Mouse (Mus musculus): Measurements from ENCODE around the gene Scaf8. TPM values are rescaled to one million over a fixed set of nuclear protein-coding genes. Genes with fewer than 3 reads are reported as not detected.
A peak's percentile ranks its signal among the peaks of the same experiment; 100 is the strongest.
"Not testable (repeated sequence)": the region's sequence is repeated elsewhere in the genome, so short reads cannot be mapped to it uniquely, and the experiment has no call there.

Scaf8 gene
- polyA plus RNA-seq, 1 experiment from 2014 or later = 16.8 TPM

GRCm38 (mm10) chr17:3085152-3085551 is 29.6 kb upstream of the Scaf8 start:
- 61% methylated on average over 3 of the region's 3 CpGs for WGBS
- Histone ChIP-seq H3K4me3 (peak overlapping the region; percentile 49), H3K9me3 (peaks cover 3% of the 10 kb centered on the region), H3K27ac (peak overlapping the region; percentile 95), H3K4me1 (replicated peaks) (0 out of 2 replicates have a peak, but pooled peaks cover 2% of the 10 kb centered on the region), H3K9ac (peak overlapping the region; percentile 72; the same call in 1 of the 2 replicates), H3K4me2 (peak overlapping the region; percentile 55), H3K36me3 (no peaks in the 10 kb centered on the region), H3K27me3 (no peaks in the 10 kb centered on the region)
- no peak for ATAC-seq (ENCODE audit: low FRiP score)

GRCm38 (mm10) chr17:3092682-3093081 is 22.1 kb upstream of the Scaf8 start:
- H3K9ac ChIP-seq = no peak overlapping the region
- H3K4me1 ChIP-seq (replicated peaks) = no peaks in the 10 kb centered on the region
- no peak overlapping the region for H3K27ac ChIP-seq
- 66% methylated on average over 4 of the region's 4 CpGs for WGBS
- H3K9me3 ChIP-seq = no peaks in the 10 kb centered on the region
- no peaks in the 10 kb centered on the region for H3K36me3 ChIP-seq
- no peak for ATAC-seq (ENCODE audit: low FRiP score)
- H3K4me3 ChIP-seq = no peak overlapping the region
- H3K27me3 ChIP-seq = no peaks in the 10 kb centered on the region
- H3K4me2 ChIP-seq = no peak overlapping the region

- not testable (repeated sequence) for H3K27me3 ChIP-seq; H3K27ac ChIP-seq; H3K4me2 ChIP-seq; H3K36me3 ChIP-seq; H3K9me3 ChIP-seq; H3K4me3 ChIP-seq; H3K9ac ChIP-seq; ATAC-seq (ENCODE audit: low FRiP score); H3K4me1 ChIP-seq (replicated peaks)
- 89% methylated on average over 1 of the region's 1 CpGs for WGBS
These were observed 15.5 kb upstream of the Scaf8 start for GRCm38 (mm10) chr17:3099273-3099672.

DNA sequence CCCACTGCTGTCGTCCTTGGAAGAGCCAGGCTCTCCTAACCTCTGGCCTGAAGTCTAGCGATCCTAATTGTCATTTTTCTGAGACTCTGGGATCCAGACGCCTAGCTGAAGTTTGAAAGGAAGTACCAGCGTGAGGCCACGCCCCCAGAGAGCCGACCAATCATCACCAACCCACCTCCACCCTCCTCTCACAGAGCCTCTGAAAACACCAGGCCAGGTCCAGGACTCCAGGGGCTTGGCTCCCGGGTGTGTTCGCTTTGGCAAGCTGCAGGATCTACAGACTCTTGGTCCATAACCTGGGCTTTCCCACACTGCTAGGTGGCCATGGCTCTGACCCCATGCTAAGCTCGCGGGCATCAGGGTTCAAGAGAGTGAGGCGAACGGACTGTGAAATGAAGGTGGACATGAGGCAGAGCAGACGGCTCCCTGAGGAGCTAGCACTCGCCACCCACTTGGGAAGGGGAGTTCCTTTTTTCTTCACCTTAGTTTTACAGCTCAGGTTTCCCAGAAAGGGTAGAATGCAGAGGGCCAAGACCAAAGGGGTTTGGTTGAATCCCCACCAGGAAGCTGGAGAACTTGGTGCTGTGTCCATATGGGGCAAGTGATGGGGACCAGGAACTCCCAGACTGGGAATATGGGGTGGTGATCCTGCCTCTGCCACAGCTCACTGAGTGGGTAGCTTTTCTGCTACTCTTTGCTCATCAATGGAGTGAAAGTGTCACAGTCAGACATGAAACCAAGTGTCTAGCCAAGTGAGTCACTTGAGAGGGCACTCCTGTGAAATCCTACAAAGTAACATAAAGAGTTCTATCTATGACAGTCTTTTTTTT is 12.2 kb upstream of the Scaf8 start:
- no peaks in the 10 kb centered on the region for H3K27me3 ChIP-seq
- no peaks in the 10 kb centered on the region for H3K9me3 ChIP-seq
- H3K27ac ChIP-seq = no peak overlapping the region
- WGBS = 4% methylated on average over 14 of the region's 14 CpGs
- H3K4me2 ChIP-seq = peak overlapping the region; percentile 50
- peaks cover 8% of the 10 kb centered on the region for H3K4me1 ChIP-seq (replicated peaks)
- H3K4me3 ChIP-seq = peak overlapping the region; percentile 19
- no peak overlapping the region for H3K9ac ChIP-seq
- H3K36me3 ChIP-seq = peaks cover 6% of the 10 kb centered on the region; the same call in 1 of the 2 replicates
- peak; percentile 63; the same call in 1 of the 2 replicates for ATAC-seq (ENCODE audit: low FRiP score)

- no peaks in the 10 kb centered on the region for H3K9me3 ChIP-seq
- H3K27ac ChIP-seq = no peak overlapping the region
- H3K4me2 ChIP-seq = no peak overlapping the region
- peaks cover 8% of the 10 kb centered on the region for H3K4me1 ChIP-seq (replicated peaks)
- H3K36me3 ChIP-seq = peaks cover 6% of the 10 kb centered on the region; the same call in 1 of the 2 replicates
- ATAC-seq (ENCODE audit: low FRiP score) = no peak
- WGBS = 86% methylated on average over 6 of the region's 6 CpGs
- no peak overlapping the region for H3K9ac ChIP-seq
- no peak overlapping the region for H3K4me3 ChIP-seq
- no peaks in the 10 kb centered on the region for H3K27me3 ChIP-seq
These were observed 10.4 kb upstream of the Scaf8 start for GRCm38 (mm10) chr17:3104154-3104931.

- Histone ChIP-seq H3K36me3 (peaks cover 6% of the 10 kb centered on the region; the same call in 1 of the 2 replicates), H3K4me1 (replicated peaks) (peaks cover 8% of the 10 kb centered on the region), H3K4me3 (no peak overlapping the region), H3K27me3 (no peaks in the 10 kb centered on the region), H3K9me3 (no peaks in the 10 kb centered on the region), H3K9ac (no peak overlapping the region), H3K4me2 (no peak overlapping the region), H3K27ac (no peak overlapping the region)
- 95% methylated on average over 1 of the region's 1 CpGs for WGBS
- ATAC-seq (ENCODE audit: low FRiP score) = no peak
These were observed 9.8 kb upstream of the Scaf8 start for GRCm38 (mm10) chr17:3105022-3105421.

DNA sequence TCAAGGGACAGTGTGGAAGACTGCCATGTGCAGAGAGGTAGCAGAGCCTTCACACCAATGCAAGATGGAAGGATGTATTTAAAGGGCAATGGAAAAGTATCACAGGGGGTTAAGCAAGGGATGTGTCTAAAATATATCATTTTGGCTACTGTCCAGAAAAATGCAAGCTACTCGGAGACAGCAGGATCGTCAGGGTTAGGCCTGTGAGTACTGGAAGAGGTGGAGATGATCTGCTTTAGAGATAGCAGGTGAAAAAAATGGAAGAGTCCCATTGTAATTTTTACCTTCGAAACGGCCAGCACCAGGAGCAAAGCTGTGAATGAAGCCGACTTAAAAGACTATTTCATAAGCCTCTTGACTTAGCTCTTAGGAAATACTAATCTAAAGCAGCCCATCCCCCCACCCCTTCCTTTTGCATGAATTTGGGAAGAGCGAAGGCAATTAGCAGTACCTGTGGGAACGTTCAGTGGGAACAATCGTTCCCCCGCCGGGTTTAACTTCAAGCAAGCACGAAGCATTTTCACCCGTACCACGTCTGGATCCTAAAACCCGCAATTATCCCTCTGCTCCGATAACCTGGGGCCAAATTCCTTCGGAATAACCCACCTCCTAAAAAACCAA is 925 bp upstream of the Scaf8 start:
- peaks cover 39% of the 10 kb centered on the region for H3K4me1 ChIP-seq (replicated peaks)
- H3K4me2 ChIP-seq = peak overlapping the region; percentile 68
- H3K9ac ChIP-seq = peak overlapping the region; percentile 98
- no peaks in the 10 kb centered on the region for H3K9me3 ChIP-seq
- ATAC-seq (ENCODE audit: low FRiP score) = 0 out of 2 replicates have a peak, but pooled peaks have one; percentile 1
- 1% methylated on average over 16 of the region's 16 CpGs for WGBS
- peak overlapping the region; percentile 97 for H3K4me3 ChIP-seq
- no peaks in the 10 kb centered on the region for H3K36me3 ChIP-seq
- H3K27me3 ChIP-seq = no peaks in the 10 kb centered on the region
- H3K27ac ChIP-seq = peak overlapping the region; percentile 99

GRCm38 (mm10) chr17:3114358-3114719 is 433 bp upstream of the Scaf8 start:
- H3K4me1 ChIP-seq (replicated peaks) = peaks cover 42% of the 10 kb centered on the region
- H3K9ac ChIP-seq = peak overlapping the region; percentile 98
- H3K27me3 ChIP-seq = no peaks in the 10 kb centered on the region
- H3K27ac ChIP-seq = peak overlapping the region; percentile 99
- peak overlapping the region; percentile 68 for H3K4me2 ChIP-seq
- ATAC-seq (ENCODE audit: low FRiP score) = peak; percentile 73
- under 1% methylated on average over 31 of the region's 31 CpGs for WGBS
- H3K36me3 ChIP-seq = no peaks in the 10 kb centered on the region
- H3K9me3 ChIP-seq = no peaks in the 10 kb centered on the region
- peak overlapping the region; percentile 97 for H3K4me3 ChIP-seq

GRCm38 (mm10) chr17:3115380-3115974 is 705 bp downstream of the Scaf8 start:
- 0% methylated on average over 23 of the region's 47 CpGs for WGBS
- peak overlapping the region; percentile 98 for H3K9ac ChIP-seq
- no peaks in the 10 kb centered on the region for H3K36me3 ChIP-seq
- ATAC-seq (ENCODE audit: low FRiP score) = peak; percentile 70
- peaks cover 46% of the 10 kb centered on the region for H3K4me1 ChIP-seq (replicated peaks)
- peak overlapping the region; percentile 99 for H3K27ac ChIP-seq
- H3K4me2 ChIP-seq = peak overlapping the region; percentile 68
- H3K27me3 ChIP-seq = no peaks in the 10 kb centered on the region
- H3K4me3 ChIP-seq = peak overlapping the region; percentile 97
- no peaks in the 10 kb centered on the region for H3K9me3 ChIP-seq

DNA sequence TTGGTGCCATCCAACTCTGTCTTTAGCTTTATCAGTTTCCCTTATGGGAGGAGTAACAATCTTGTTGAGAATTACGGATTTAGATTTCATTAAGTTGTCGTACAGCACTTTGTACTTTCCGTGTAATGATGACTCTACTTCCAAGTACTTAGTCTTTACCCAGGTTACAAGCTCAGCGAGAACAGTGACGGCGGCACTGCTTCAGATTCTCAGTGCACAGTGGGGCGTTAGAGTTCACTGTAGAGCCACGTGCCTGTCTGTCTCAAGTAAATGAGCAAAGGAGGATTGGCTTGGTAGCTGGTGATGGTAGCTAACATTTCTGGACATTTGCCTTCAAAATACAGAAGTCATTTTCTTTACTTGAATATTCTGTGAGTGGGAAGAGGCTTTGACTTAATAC is 6.2 kb downstream of the Scaf8 start:
- not testable (repeated sequence) for H3K9ac ChIP-seq; H3K27ac ChIP-seq; H3K4me3 ChIP-seq; H3K4me2 ChIP-seq; H3K27me3 ChIP-seq; H3K36me3 ChIP-seq; H3K9me3 ChIP-seq; ATAC-seq (ENCODE audit: low FRiP score)
- peaks cover 35% of the 10 kb centered on the region for H3K4me1 ChIP-seq (replicated peaks)
- WGBS = 76% methylated on average over 8 of the region's 8 CpGs

DNA sequence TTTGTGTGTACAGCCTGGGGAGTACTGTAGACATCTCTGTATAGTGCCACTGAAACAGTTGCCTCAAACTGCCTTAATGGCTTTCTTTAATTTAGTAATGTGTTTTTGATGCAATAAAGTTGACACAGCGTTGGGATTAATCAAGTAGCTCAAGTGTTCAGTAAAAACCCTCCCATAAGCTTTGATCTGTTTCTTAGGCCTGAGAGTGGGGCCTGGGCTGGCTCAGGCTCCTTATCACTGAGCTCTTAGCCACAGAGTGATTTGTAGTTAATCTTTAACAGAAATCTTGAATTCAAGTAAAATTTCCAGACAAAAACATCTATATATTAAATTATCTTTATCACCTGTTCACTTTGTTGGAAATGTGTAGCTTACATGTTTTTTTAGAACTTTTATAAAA is 8.8 kb downstream of the Scaf8 start:
- peaks cover 12% of the 10 kb centered on the region for H3K4me1 ChIP-seq (replicated peaks)
- H3K27ac ChIP-seq; H3K4me3 ChIP-seq; H3K27me3 ChIP-seq; H3K9ac ChIP-seq; H3K36me3 ChIP-seq; ATAC-seq (ENCODE audit: low FRiP score); H3K9me3 ChIP-seq; H3K4me2 ChIP-seq: not testable (repeated sequence)
- WGBS = 91% methylated on average over 1 of the region's 1 CpGs

GRCm38 (mm10) chr17:3128716-3129115 is 13.9 kb downstream of the Scaf8 start:
- H3K4me1 ChIP-seq (replicated peaks) = no peaks in the 10 kb centered on the region
- no peak for ATAC-seq (ENCODE audit: low FRiP score)
- H3K4me3 ChIP-seq = no peak overlapping the region
- H3K27ac ChIP-seq = no peak overlapping the region
- H3K9ac ChIP-seq = no peak overlapping the region
- no peak overlapping the region for H3K4me2 ChIP-seq
- H3K9me3 ChIP-seq = no peaks in the 10 kb centered on the region
- 91% methylated on average over 1 of the region's 1 CpGs for WGBS
- H3K27me3 ChIP-seq = no peaks in the 10 kb centered on the region
- H3K36me3 ChIP-seq = peaks cover 17% of the 10 kb centered on the region

All from hindbrain, embryonic 13.5 days (tissue).